Mouse (Mus musculus) E14TG2a.4 (cell line): ENCODE results near the gene Rhbg.
"Not testable (repeated sequence)": the region's sequence is repeated elsewhere in the genome, so short reads cannot be mapped to it uniquely, and the experiment has no call there.

Source experiments
- H3K27me3 ChIP-seq: 2 replicates; pipeline ENCODE4 v1.6.1; 2014; ENCODE audit warnings: low read length, control low read depth; ENCODE audit not compliant: insufficient read depth
- H3K36me3 ChIP-seq: 2 replicates; pipeline ENCODE4 v1.6.1; 2014; ENCODE audit warnings: low read length, control low read depth; ENCODE audit not compliant: insufficient read depth
- H3K4me1 ChIP-seq: replicated peaks from 2 replicates; pipeline ENCODE4 v1.6.1; 2014; ENCODE audit warnings: low read depth, low read length, control low read depth
- H3K4me3 ChIP-seq: replicated peaks from 2 replicates; pipeline ENCODE4 v1.5.1; 2014; ENCODE audit warnings: mild to moderate bottlenecking, low read length
- H3K9me3 ChIP-seq: 2 replicates; pipeline ENCODE4 v1.6.1; 2014; ENCODE audit warnings: low read length, control low read depth
- CTCF ChIP-seq: conservative IDR thresholded peaks from 2 replicates; pipeline ENCODE4 v1.5.1; 2014; ENCODE audit warnings: low read length
- NANOG ChIP-seq: IDR thresholded peaks from 2 replicates; pipeline ENCODE4 v1.6.1; 2014; ENCODE audit warnings: borderline replicate concordance, low read length, mixed read lengths
- POU5F1 ChIP-seq: IDR thresholded peaks from 2 replicates; pipeline ENCODE4 v1.6.1; 2014; ENCODE audit warnings: low read length, borderline replicate concordance

Rhbg gene

GRCm38 (mm10) chr3:88254268-88254926 is at the start of gene Rhbg:
Gene Rhbg, minus strand, starts transcription at chr3:88254709.
- peaks cover 49% of the 10 kb centered on the region for H3K27me3 ChIP-seq
- no peak for TF ChIP-seq POU5F1
- no peak for TF ChIP-seq CTCF
- TF ChIP-seq NANOG: no peak
- H3K36me3 ChIP-seq: no peaks in the 10 kb centered on the region
- H3K9me3 ChIP-seq: no peaks in the 10 kb centered on the region
- peaks cover 20% of the 10 kb centered on the region for H3K4me1 ChIP-seq
- peak within 1 kb of the TSS; percentile 76 for H3K4me3 ChIP-seq

- H3K9me3 ChIP-seq: no peaks in the 10 kb centered on the region
- peaks cover 68% of the 10 kb centered on the region for H3K36me3 ChIP-seq
- H3K27me3 ChIP-seq: no peaks in the 10 kb centered on the region
- peaks cover 68% of the 10 kb centered on the region for H3K4me1 ChIP-seq
- H3K4me3 ChIP-seq: peak overlapping the region; percentile 98
- TF ChIP-seq NANOG (no peak), POU5F1 (no peak), CTCF (no peak)
Observed at GRCm38 (mm10) chr3:88299172-88299571, 44.7 kb upstream of the Rhbg start.

- no peak for TF ChIP-seq CTCF
- H3K4me1 ChIP-seq: peaks cover 62% of the 10 kb centered on the region
- H3K9me3 ChIP-seq: no peaks in the 10 kb centered on the region
Observed at GRCm38 (mm10) chr3:88297321-88297851, 42.9 kb upstream of the Rhbg start.

GRCm38 (mm10) chr3:88296561-88297318 is 42.2 kb upstream of the Rhbg start, which contains the start of the genes Tsacc and Cct3:
Gene Tsacc, minus strand, starts transcription at chr3:88296999.
Gene Cct3, plus strand, starts transcription at chr3:88297116.
- Histone ChIP-seq H3K4me3 (peak within 1 kb of the TSS; percentile 98), H3K4me1 (peaks cover 67% of the 10 kb centered on the region), H3K36me3 (peaks cover 53% of the 10 kb centered on the region), H3K9me3 (no peaks in the 10 kb centered on the region), H3K27me3 (no peaks in the 10 kb centered on the region)
- no peak for TF ChIP-seq CTCF
- TF ChIP-seq POU5F1: no peak
- TF ChIP-seq NANOG: no peak

More at GRCm38 (mm10) chr3:88297321-88297851, 42.9 kb upstream of the Rhbg start:
- peak overlapping the region; percentile 98 for H3K4me3 ChIP-seq
- H3K27me3 ChIP-seq: no peaks in the 10 kb centered on the region
- H3K36me3 ChIP-seq: peaks cover 60% of the 10 kb centered on the region

- TF ChIP-seq POU5F1 (no peak), CTCF (no peak), NANOG (no peak)
- peaks cover 51% of the 10 kb centered on the region for H3K36me3 ChIP-seq
- H3K4me1 ChIP-seq: peaks cover 68% of the 10 kb centered on the region
- no peaks in the 10 kb centered on the region for H3K27me3 ChIP-seq
- H3K9me3 ChIP-seq: no peaks in the 10 kb centered on the region
- peak overlapping the region; percentile 98 for H3K4me3 ChIP-seq
Observed at GRCm38 (mm10) chr3:88296110-88296560, 41.6 kb upstream of the Rhbg start.

GRCm38 (mm10) chr3:88295272-88295671 is 40.8 kb upstream of the Rhbg start:
- peak overlapping the region; percentile 98 for H3K4me3 ChIP-seq
- not testable (repeated sequence) for H3K9me3 ChIP-seq, H3K27me3 ChIP-seq
- peaks cover 63% of the 10 kb centered on the region for H3K4me1 ChIP-seq
- H3K36me3 ChIP-seq: peaks cover 48% of the 10 kb centered on the region

GRCm38 (mm10) chr3:88291970-88292369 is 37.5 kb upstream of the Rhbg start:
- Histone ChIP-seq H3K27me3 (no peaks in the 10 kb centered on the region), H3K4me3 (no peak overlapping the region)

GRCm38 (mm10) chr3:88288133-88288713 is 33.7 kb upstream of the Rhbg start:
- not testable (repeated sequence) for H3K27me3 ChIP-seq, H3K4me3 ChIP-seq
- Histone ChIP-seq H3K9me3 (peaks cover 18% of the 10 kb centered on the region), H3K36me3 (peaks cover 48% of the 10 kb centered on the region), H3K4me1 (peaks cover 57% of the 10 kb centered on the region)
- peak; percentile 12; the same call in 1 of the 2 replicates for TF ChIP-seq NANOG

More at GRCm38 (mm10) chr3:88291970-88292369, 37.5 kb upstream of the Rhbg start:
- peaks cover 41% of the 10 kb centered on the region for H3K36me3 ChIP-seq
- no peaks in the 10 kb centered on the region for H3K9me3 ChIP-seq
- TF ChIP-seq NANOG (no peak), POU5F1 (no peak), CTCF (peak; percentile 53)
- H3K4me1 ChIP-seq: peaks cover 68% of the 10 kb centered on the region
